Mouse (Mus musculus) neural tube, embryonic 13.5 days (tissue): ENCODE measurements at regions not wholly inside any gene's neighbourhood (a gene's known extent, or its start where the extent isn't known, plus 50 kb on each side); places are given as distances from the start of the nearest gene placed in this dataset.

Experiments
- ATAC-seq: fragments of 200-750 bp; cut with Nextera tagmentation; 2 replicates; pipeline ENCODE4 v1.8.0; 2017; ENCODE audit warnings: low read depth, mild to moderate bottlenecking, moderate TSS enrichment, moderate library complexity
- H3K27ac ChIP-seq: fragments of 300-500 bp; sonication (generic); replicated peaks from 2 replicates; pipeline ENCODE4 v1.5.1; 2015; ENCODE audit warnings: moderate library complexity, mild to moderate bottlenecking, inconsistent platforms
- H3K27me3 ChIP-seq: fragments of 300-500 bp; sonication (generic); 2 replicates; pipeline ENCODE4 v1.6.1; 2015; ENCODE audit warnings: mild to moderate bottlenecking, inconsistent platforms
- H3K36me3 ChIP-seq: fragments of 300-500 bp; sonication (generic); 2 replicates; pipeline ENCODE4 v1.6.1; 2015; ENCODE audit warnings: mild to moderate bottlenecking, inconsistent platforms
- H3K4me1 ChIP-seq: fragments of 300-500 bp; sonication (generic); replicated peaks from 2 replicates; pipeline ENCODE4 v1.6.1; 2015; ENCODE audit warnings: inconsistent platforms
- H3K4me2 ChIP-seq: fragments of 300-500 bp; sonication (generic); 2 replicates; pipeline ENCODE4 v1.6.1; 2015; ENCODE audit warnings: inconsistent platforms, mild to moderate bottlenecking, moderate library complexity
- H3K4me3 ChIP-seq: fragments of 300-500 bp; sonication (generic); 2 replicates; pipeline ENCODE4 v1.5.1; 2015; ENCODE audit warnings: mild to moderate bottlenecking, inconsistent platforms
- H3K9ac ChIP-seq: fragments of 300-500 bp; sonication (generic); 2 replicates; pipeline ENCODE4 v1.6.1; 2015; ENCODE audit warnings: moderate library complexity, mild to moderate bottlenecking, inconsistent platforms
- H3K9me3 ChIP-seq: fragments of 300-500 bp; sonication (generic); 2 replicates; pipeline ENCODE4 v1.6.1; 2016; ENCODE audit warnings: inconsistent platforms
- WGBS: fragments of 180-500 bp; shearing (Covaris S2); methylation state at CpG from one replicate; pipeline ENCODE4 v1.1.7; 2015; 5-methylcytosine and 5-hydroxymethylcytosine counted together

DNA sequence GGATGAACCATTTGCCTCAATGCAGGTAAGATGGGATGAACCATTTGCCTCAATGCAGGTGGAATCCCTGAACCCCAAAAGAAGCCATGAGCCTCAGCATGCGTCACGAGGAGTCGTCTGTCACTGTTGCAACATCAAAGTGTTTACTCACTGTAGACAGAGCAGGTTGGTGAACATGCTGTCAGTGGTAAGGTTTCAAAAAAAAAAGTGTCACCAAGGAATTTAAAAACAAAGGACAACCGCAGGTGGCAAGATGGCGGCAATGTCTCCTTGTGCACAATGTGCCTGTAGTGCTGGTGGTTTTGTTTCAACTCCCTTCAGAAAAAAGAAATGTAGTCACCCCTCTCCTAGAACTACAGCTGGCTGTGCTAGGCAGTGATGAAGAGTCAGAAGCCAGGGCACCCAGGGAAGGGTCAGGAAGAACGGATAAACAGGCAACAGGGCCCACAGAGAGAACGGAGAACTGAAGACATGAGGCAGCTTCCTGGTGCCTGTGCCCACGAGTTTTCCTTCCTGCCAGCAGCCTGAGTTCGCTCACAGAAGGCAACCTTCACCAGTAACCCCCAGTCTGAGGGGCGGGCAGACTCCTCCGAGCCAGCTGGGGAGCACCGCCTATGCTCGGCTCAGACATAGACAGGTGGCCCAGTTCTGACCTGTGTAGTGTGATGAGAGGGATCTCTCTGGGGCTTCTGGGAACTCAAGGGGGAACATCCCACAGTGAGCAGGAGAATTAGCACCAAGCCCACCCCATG is 223.9 kb downstream of the Bcl11b start:
- H3K27me3 ChIP-seq: no peaks in the 10 kb centered on the region
- H3K9me3 ChIP-seq: no peaks in the 10 kb centered on the region
- no peak for ATAC-seq
- no peak overlapping the region for H3K27ac ChIP-seq
- WGBS: 85% methylated on average over 13 of the region's 13 CpGs
- no peak overlapping the region for H3K9ac ChIP-seq
- H3K4me1 ChIP-seq: no peaks in the 10 kb centered on the region
- H3K4me3 ChIP-seq: no peak overlapping the region
- no peak overlapping the region for H3K4me2 ChIP-seq
- no peaks in the 10 kb centered on the region for H3K36me3 ChIP-seq

DNA sequence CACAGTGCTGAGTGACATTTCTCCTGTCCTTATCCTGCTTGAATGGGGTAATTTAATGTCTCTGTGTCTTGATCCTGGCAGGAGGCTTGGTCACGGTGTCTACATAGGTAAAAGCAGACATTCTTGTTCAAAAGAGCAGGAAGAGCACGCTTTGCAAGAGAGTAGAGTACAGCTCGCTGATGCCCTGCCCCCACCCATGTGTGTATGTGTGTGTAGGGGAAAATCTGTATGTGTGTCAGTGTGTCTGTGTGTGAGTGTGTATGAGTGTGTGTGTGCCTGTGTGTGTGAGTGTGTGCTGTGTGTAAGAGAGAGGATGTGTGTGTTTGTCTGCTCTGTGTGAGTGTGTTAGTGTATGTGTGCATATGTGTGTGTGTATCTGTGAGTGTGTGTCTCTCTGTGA is 221.3 kb downstream of the Bcl11b start:
- Histone ChIP-seq H3K4me2 (no peak overlapping the region), H3K27ac (no peak overlapping the region), H3K27me3 (no peaks in the 10 kb centered on the region), H3K4me3 (no peak overlapping the region), H3K9me3 (no peaks in the 10 kb centered on the region), H3K36me3 (no peaks in the 10 kb centered on the region), H3K4me1 (no peaks in the 10 kb centered on the region), H3K9ac (no peak overlapping the region)
- 55% methylated on average over 3 of the region's 3 CpGs for WGBS
- ATAC-seq: no peak

DNA sequence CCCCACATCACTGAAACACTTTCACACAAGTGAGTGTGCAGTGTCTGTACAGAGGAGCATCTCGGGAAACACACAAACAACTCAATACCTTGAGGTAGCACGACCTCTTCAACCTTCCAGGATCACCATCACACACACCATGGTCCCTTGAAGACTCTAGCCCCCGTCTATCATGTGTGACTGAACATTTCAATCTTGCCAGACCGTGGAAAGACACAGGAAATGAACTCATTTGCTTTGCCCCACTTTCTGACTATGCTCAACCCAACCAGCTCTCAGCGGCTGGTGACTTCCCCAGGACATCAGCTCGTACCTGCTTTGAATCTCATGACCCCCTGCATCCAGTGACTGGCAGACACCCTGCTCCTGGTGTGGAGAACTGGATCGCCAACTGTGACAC is 219.6 kb downstream of the Bcl11b start:
- 82% methylated on average over 7 of the region's 7 CpGs for WGBS
- no peak overlapping the region for H3K4me2 ChIP-seq

DNA sequence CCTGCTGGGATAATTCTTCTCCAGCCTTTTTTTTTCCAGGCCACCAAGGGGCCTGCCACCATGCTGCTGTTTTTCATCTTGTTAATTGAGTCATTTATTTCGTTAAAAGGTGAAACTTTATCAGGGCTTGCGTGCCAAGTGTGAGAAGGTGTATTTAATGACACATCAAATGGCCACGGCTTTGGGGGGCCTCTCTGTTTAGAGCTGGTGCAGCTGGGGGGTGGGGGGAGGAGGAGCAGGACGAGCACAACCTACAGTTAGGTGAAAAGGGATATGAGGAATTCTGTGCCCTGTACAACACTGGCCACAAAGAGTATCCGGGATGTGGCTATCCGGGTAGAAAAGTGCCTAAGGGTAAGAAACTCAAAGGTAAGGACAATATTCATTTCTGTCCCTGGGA is 213.6 kb downstream of the Bcl11b start:
- no peaks in the 10 kb centered on the region for H3K36me3 ChIP-seq
- H3K4me2 ChIP-seq: no peak overlapping the region
- H3K4me3 ChIP-seq: no peak overlapping the region
- no peaks in the 10 kb centered on the region for H3K27me3 ChIP-seq
- no peaks in the 10 kb centered on the region for H3K9me3 ChIP-seq
- no peak for ATAC-seq
- no peak overlapping the region for H3K9ac ChIP-seq
- peaks cover 5% of the 10 kb centered on the region; the same call in 1 of the 2 replicates for H3K4me1 ChIP-seq
- WGBS: 36% methylated on average over 6 of the region's 6 CpGs
- no peak overlapping the region for H3K27ac ChIP-seq

More for the DNA sequence above, 219.6 kb downstream of the Bcl11b start:
- Histone ChIP-seq H3K4me3 (no peak overlapping the region), H3K27me3 (no peaks in the 10 kb centered on the region), H3K36me3 (no peaks in the 10 kb centered on the region), H3K9me3 (no peaks in the 10 kb centered on the region), H3K9ac (no peak overlapping the region), H3K4me1 (no peaks in the 10 kb centered on the region; the same call in 1 of the 2 replicates), H3K27ac (no peak overlapping the region)
- no peak for ATAC-seq

DNA sequence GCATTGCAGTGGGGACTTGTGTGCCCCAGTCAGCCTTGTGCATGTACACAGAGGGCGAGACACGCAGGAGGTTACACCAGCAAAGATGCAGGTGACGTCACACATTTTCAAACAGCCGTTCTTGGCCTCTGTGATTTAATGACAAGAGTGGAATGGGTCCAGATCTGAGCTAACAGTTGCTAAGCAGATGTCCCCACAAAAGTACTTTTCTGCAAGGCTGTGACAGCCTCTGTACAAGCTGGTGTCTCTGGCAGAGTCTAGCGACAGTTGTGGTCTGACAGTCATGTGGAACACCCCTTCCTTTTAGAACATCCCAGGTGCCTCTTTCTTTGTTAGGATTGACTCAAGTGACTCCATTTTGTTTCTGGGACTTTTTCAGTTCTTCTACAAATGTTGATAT is 203.1 kb downstream of the Bcl11b start:
- WGBS: 88% methylated on average over 5 of the region's 5 CpGs
- no peak overlapping the region for H3K4me3 ChIP-seq
- no peaks in the 10 kb centered on the region for H3K9me3 ChIP-seq
- H3K27ac ChIP-seq: no peak overlapping the region
- H3K27me3 ChIP-seq: no peaks in the 10 kb centered on the region
- no peaks in the 10 kb centered on the region for H3K36me3 ChIP-seq
- peaks cover 4% of the 10 kb centered on the region; the same call in 1 of the 2 replicates for H3K4me1 ChIP-seq
- H3K4me2 ChIP-seq: no peak overlapping the region
- H3K9ac ChIP-seq: no peak overlapping the region
- no peak for ATAC-seq

DNA sequence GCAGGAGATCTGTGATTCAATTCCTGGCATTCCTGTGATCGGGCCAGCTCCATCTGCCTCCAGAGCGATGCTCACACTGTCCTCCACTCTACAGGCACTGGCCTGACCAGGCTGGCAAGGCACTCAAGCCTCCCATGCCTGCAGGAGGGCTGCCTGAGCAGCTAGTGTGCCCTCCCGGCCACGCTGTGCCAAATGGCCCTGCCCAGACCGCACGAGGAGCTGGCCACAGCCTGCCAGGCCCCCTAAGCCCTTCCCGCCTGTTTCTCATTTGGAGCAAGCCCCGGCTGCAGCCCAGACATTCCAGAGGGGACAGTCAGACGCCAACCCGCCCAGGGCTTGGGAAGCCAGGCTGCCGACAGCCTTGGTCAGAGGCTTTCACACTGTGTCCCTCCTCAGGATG is 195.8 kb downstream of the Bcl11b start:
- ATAC-seq: no peak
- Histone ChIP-seq H3K27ac (no peak overlapping the region), H3K9ac (no peak overlapping the region), H3K4me2 (no peak overlapping the region), H3K4me1 (peaks cover 16% of the 10 kb centered on the region), H3K9me3 (no peaks in the 10 kb centered on the region), H3K36me3 (no peaks in the 10 kb centered on the region), H3K27me3 (0 out of 2 replicates have a peak, but pooled peaks cover 4% of the 10 kb centered on the region), H3K4me3 (no peak overlapping the region)
- 46% methylated on average over 11 of the region's 11 CpGs for WGBS

DNA sequence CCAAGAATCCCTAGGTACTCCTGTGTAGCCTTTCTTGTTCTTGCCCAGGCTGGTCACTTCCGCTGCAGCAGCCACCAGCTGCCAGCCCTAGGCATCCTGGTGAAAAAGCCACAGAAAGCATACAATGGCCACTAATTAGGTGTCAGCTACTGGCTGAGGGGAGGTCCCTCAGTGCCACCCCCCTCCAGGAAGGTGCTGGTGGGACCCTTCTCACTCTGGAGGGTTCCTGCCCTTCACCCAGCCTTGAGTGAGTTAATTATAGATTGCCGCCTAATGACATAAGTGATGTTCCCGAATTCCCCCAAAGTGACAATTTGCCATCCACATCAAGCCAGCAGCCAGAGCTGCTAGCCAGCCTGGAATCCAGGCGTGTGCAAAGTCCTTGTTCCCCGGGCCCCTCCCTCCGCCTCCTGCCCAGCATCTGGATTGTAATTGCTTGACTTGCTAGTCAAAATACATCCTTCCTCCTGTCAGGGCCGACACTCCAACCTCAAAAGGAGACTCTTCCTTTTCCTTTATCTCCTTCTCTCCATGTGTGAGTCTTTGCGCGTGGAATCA is 195.2 kb downstream of the Bcl11b start:
- Histone ChIP-seq H3K9me3 (no peaks in the 10 kb centered on the region), H3K36me3 (no peaks in the 10 kb centered on the region), H3K4me3 (no peak overlapping the region), H3K27me3 (0 out of 2 replicates have a peak, but pooled peaks cover 4% of the 10 kb centered on the region), H3K4me2 (no peak overlapping the region), H3K27ac (no peak overlapping the region), H3K4me1 (peaks cover 12% of the 10 kb centered on the region), H3K9ac (no peak overlapping the region)
- WGBS: 57% methylated on average over 9 of the region's 9 CpGs
- ATAC-seq: no peak

DNA sequence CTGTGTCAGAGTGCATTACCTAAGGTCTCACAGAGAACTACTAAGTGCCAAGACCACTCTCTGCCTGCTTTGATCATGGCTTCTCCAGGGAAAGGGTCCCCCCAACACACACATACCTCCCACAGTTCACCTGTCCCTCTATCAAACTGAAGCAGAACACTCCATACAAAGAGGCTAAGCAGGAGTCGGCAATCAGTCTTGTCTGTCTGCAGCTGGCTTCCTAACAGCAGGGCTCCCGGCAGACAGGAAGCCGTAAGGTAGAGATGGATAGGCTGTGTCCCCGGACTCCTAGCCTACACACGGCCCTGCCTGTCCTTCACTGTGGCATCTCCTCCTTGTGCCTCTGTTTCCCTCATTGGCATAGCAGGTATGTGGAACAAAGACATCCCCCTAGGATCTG is 192.2 kb downstream of the Bcl11b start:
- Histone ChIP-seq H3K36me3 (no peaks in the 10 kb centered on the region), H3K4me2 (no peak overlapping the region), H3K9me3 (no peaks in the 10 kb centered on the region), H3K9ac (no peak overlapping the region), H3K4me1 (peaks cover 12% of the 10 kb centered on the region), H3K27ac (no peak overlapping the region), H3K4me3 (no peak overlapping the region), H3K27me3 (0 out of 2 replicates have a peak, but pooled peaks cover 4% of the 10 kb centered on the region)
- WGBS: 22% methylated on average over 5 of the region's 5 CpGs
- no peak for ATAC-seq

DNA sequence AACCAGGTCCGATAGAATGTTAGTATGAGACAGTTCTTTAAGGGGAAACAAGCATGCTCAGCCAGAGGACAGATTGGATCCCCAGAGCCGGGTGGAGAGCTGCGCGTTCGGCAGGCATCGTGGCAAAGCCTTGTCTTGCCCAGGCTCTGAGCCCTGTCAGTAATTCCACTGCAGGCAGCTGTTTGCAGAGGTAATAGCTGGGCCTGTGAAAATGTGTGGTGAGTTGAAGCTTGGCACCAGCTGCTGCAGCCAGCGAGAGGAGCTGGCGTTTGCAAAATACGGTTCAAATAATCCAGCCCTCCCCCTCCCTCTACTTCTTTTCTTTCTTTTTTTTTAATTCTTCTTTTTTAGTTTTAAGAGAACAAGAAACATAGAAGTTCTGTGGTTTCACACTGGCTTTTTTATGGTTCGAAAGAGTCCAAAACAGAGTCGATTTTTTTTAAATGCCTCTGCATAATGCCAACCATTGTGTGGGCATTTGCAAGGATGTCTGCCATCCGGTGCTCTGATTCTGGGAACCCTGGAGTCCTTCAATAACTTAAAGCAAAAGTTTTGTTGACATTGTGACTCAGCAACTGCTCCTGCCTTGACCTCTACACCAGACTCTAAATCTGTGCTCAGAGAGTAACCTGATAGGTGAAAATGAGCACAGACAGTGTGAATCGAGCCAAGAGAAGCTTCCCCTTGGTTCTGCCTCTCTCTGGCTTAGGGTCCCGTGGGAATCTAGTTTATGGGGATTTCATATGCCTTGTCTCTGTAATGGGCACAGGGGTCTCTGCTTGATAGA is 190.7 kb downstream of the Bcl11b start:
- no peak overlapping the region for H3K4me3 ChIP-seq
- 0 out of 2 replicates have a peak, but pooled peaks cover 4% of the 10 kb centered on the region for H3K27me3 ChIP-seq
- no peak; the same call in 1 of the 2 replicates for ATAC-seq
- peaks cover 12% of the 10 kb centered on the region for H3K4me1 ChIP-seq
- H3K9ac ChIP-seq: no peak overlapping the region
- no peak overlapping the region for H3K4me2 ChIP-seq
- H3K36me3 ChIP-seq: no peaks in the 10 kb centered on the region
- H3K27ac ChIP-seq: peak overlapping the region; percentile 29; the same call in 1 of the 2 replicates
- 59% methylated on average over 14 of the region's 14 CpGs for WGBS
- no peaks in the 10 kb centered on the region; the same call in 1 of the 2 replicates for H3K9me3 ChIP-seq

DNA sequence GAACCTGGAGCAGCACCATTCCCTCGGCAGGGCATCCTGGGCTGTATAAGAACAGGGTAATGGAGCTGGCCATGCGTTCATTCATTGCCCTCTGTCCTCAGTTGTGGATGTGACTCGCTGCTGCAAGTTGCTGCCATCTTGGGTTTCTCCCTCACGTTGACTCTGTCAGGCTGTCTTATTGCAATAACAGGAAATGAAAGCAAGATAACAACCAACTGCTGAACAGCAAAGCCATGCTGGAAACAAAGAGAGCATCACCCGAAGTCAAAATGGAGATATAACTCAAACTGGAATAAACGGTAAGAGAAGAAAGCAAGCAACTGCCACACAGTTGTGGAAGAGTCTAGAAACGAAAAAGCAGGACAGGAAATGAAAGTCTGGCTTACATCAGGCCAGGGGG is 188.5 kb downstream of the Bcl11b start:
- ATAC-seq: no peak
- H3K4me1 ChIP-seq: peaks cover 7% of the 10 kb centered on the region

DNA sequence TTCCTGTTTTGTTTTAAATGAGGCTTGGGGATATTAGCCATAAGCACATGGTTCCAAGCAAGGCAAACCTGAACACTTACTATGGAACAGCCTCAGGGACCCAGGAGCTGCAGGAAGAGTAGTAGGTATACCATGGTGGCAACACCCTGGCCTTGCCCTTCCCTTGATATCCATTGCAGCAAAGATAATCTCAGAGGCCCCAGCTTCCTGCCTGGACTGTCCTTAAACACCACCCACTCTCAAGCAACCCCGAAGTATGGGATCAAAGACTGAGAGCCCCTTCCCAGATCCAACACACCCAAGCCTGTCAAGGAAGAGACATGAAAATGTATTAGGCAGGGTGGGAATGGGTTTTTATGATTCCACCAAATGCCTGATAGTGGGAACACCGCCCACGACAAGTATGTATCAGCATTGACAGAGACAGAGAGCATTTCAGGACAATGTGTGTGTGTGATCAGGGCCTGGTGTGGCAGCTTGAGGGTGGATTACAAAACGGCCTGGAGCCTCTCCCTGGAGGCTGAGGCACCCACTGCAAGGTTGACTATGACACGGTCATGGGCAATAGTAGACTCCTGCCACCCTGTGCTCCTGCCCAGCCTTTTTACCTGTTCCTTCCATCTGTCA is 179.5 kb downstream of the Bcl11b start:
- no peak overlapping the region for H3K9ac ChIP-seq
- H3K4me1 ChIP-seq: no peaks in the 10 kb centered on the region
- no peaks in the 10 kb centered on the region for H3K9me3 ChIP-seq
- no peak for ATAC-seq
- H3K4me2 ChIP-seq: no peak overlapping the region
- WGBS: 87% methylated on average over 5 of the region's 5 CpGs
- H3K4me3 ChIP-seq: no peak overlapping the region
- H3K27me3 ChIP-seq: no peaks in the 10 kb centered on the region
- no peak overlapping the region for H3K27ac ChIP-seq
- no peaks in the 10 kb centered on the region for H3K36me3 ChIP-seq

More for the DNA sequence above, 188.5 kb downstream of the Bcl11b start:
- no peak overlapping the region for H3K27ac ChIP-seq
- H3K9me3 ChIP-seq: no peaks in the 10 kb centered on the region; the same call in 1 of the 2 replicates
- no peak overlapping the region for H3K4me2 ChIP-seq
- no peaks in the 10 kb centered on the region for H3K36me3 ChIP-seq
- H3K9ac ChIP-seq: no peak overlapping the region
- H3K27me3 ChIP-seq: 0 out of 2 replicates have a peak, but pooled peaks cover 4% of the 10 kb centered on the region
- 92% methylated on average over 7 of the region's 7 CpGs for WGBS
- no peak overlapping the region for H3K4me3 ChIP-seq

DNA sequence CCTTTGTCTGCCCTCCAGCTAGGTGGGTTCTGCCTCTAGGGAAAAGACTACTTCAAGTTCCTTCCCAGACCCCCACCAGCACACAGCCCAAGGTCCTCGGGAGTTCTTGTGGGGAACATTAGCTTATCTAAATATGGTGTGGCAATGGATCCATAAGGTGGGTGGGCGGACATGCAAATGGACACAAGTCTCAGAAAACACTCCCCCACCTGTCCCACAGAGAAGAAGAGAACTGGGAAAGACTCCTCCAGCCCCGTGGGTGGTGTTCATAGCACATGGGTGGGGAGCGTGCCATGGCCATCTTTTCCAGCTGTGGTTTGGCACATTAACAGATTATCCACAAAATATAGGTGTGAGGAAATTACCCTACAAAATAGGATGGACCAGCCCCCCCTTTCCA is 177.5 kb downstream of the Bcl11b start:
- Histone ChIP-seq H3K4me3 (no peak overlapping the region), H3K4me1 (no peaks in the 10 kb centered on the region), H3K27me3 (no peaks in the 10 kb centered on the region), H3K9ac (no peak overlapping the region), H3K27ac (no peak overlapping the region), H3K9me3 (no peaks in the 10 kb centered on the region), H3K4me2 (no peak overlapping the region), H3K36me3 (no peaks in the 10 kb centered on the region)
- ATAC-seq: no peak
- 91% methylated on average over 4 of the region's 4 CpGs for WGBS
